15 mouse cellular contexts compared by ENCODE assay signal in the genomic region with DNA sequence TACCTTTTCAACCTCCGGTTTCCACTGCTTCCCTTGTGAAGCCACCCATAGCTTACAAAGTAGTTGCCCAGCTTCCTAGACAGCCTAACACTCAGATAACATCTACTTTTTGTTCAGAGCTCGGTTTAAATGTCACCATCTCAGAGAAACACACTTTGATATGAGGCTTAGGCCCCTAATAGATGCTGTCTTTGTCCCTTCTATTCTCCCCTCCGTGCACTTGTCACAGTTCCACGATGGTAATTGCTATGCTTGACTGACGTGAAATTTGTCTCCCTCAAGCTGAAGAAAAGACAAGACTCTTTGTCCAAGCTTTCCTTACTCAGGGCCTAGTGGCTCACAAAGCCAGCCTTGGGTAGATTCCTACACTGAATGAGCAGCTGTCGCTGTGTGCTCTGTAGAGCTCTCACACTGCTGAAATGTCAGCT. TPM values are rescaled to one million over a fixed set of nuclear protein-coding genes. Genes with fewer than 3 reads are reported as not detected.
A peak's percentile ranks its signal among the peaks of the same experiment; 100 is the strongest.
DNase-seq lines count a peak whose midpoint lies in the region; ATAC-seq and TF ChIP-seq lines count a peak whose summit lies in the region.
"Had no signal": no experiment of that assay in that cellular context is flagged by ENCODE, and none has a peak within 500 bp of the region (broad histone marks: within the 10 kb centered on the region; RNA-seq: fewer than 3 reads in every experiment).

No protein-coding gene starts in this region.

- ATAC-seq in hindbrain, postnatal 0 days, result peak; percentile 53; the same call in 1 of the 2 replicates
- ATAC-seq in kidney, embryonic 16.5 days (ENCODE audit: low FRiP score, low TSS enrichment), result no peak
- ATAC-seq: intestine, postnatal 0 days had no signal

- no peaks in the 10 kb centered on the region for H3K9me3 ChIP-seq in hindbrain, postnatal 0 days (ENCODE audit: low read length)
- no peaks in the 10 kb centered on the region for H3K9me3 ChIP-seq in kidney, embryonic 16.5 days (ENCODE audit: low read length)
- H3K9me3 ChIP-seq: lung, embryonic 15.5 days had no signal

- intact Hi-C loops in heart, postnatal 25 days (cut with DNase I), result no loop called here

- no peak overlapping the region for H3K4me2 ChIP-seq in hindbrain, postnatal 0 days (ENCODE audit: low read depth, low read length)
- no peak overlapping the region for H3K4me2 ChIP-seq in kidney, embryonic 16.5 days (replicated peaks; ENCODE audit: low read depth, low read length)
- H3K4me2 ChIP-seq: lung, embryonic 15.5 days had no signal

- no peak overlapping the region for H3K4me3 ChIP-seq in hindbrain, postnatal 0 days (ENCODE audit: low read length)
- H3K4me3 ChIP-seq in kidney, embryonic 16.5 days (ENCODE audit: low read length), result no peak overlapping the region
- H3K4me3 ChIP-seq: lung, embryonic 15.5 days had no signal

- no peak overlapping the region for H3K9ac ChIP-seq in hindbrain, postnatal 0 days (replicated peaks; ENCODE audit: low read length)
- no peak overlapping the region for H3K9ac ChIP-seq in kidney, embryonic 16.5 days (replicated peaks; ENCODE audit: low read length)
- H3K9ac ChIP-seq: lung, embryonic 15.5 days had no signal

- H3K36me3 ChIP-seq in hindbrain, postnatal 0 days (ENCODE audit: insufficient read depth, low read length), result no peaks in the 10 kb centered on the region
- no peaks in the 10 kb centered on the region for H3K36me3 ChIP-seq in kidney, embryonic 16.5 days (ENCODE audit: insufficient read depth, low read length)
- H3K36me3 ChIP-seq: lung, embryonic 15.5 days had no signal

- WGBS in hindbrain, postnatal 0 days, result 26% methylated on average over 6 of the region's 6 CpGs
- WGBS in kidney, embryonic 16.5 days, result 45% methylated on average over 6 of the region's 6 CpGs

- TF ChIP-seq CTCF in hindbrain, postnatal 0 days (IDR thresholded peaks at IDR 0.05; ENCODE audit: low read depth), result no peak

- peak; percentile 44 for DNase-seq in embryo, embryonic 10 days (ENCODE audit: low spot score)
- no peak for DNase-seq in embryo, embryonic 9.5 days (ENCODE audit: extremely low spot score)
- DNase-seq in right cerebral cortex, postnatal 10 days (ENCODE audit: low spot score in 2 of 2), result peak; percentile 27 to 28
- no peak for DNase-seq in right cerebral cortex, postnatal 14 days
- DNase-seq in hindbrain, postnatal 0 days (ENCODE audit: low spot score), result peak; percentile 39
- DNase-seq in adrenal gland, postnatal 14 days, result no peak
- DNase-seq in heart, postnatal 25 days (ENCODE audit: low spot score), result no peak
- DNase-seq: cerebellum, adult 9-11 months; kidney, postnatal 4 days; thymus, postnatal 4 days had no signal

- H3K4me1 ChIP-seq in hindbrain, postnatal 0 days (ENCODE audit: insufficient read depth, low read length), result no peaks in the 10 kb centered on the region
- H3K4me1 ChIP-seq in kidney, embryonic 16.5 days (ENCODE audit: insufficient read depth, low read length), result no peaks in the 10 kb centered on the region
- H3K4me1 ChIP-seq: lung, embryonic 15.5 days had no signal

- peak overlapping the region; percentile 8; the same call in 1 of the 2 replicates for H3K27ac ChIP-seq in hindbrain, postnatal 0 days
- H3K27ac ChIP-seq in kidney, embryonic 16.5 days (ENCODE audit: low read length), result no peak overlapping the region
- H3K27ac ChIP-seq: lung, embryonic 15.5 days had no signal

- H3K27me3 ChIP-seq in hindbrain, postnatal 0 days (ENCODE audit: insufficient read depth, low read length), result no peaks in the 10 kb centered on the region
- H3K27me3 ChIP-seq in kidney, embryonic 16.5 days (ENCODE audit: insufficient read depth, low read length), result no peaks in the 10 kb centered on the region
- H3K27me3 ChIP-seq: lung, embryonic 15.5 days had no signal

RNA-seq across cellular contexts. Expression of gene Trp63, which starts 54.1 kb away (rescaled TPM):
- 0.05 and 0.07 TPM in 2 replicates for total RNA-seq in hindbrain, postnatal 0 days (2014; rRNA removed)
- polyA plus RNA-seq in hindbrain, postnatal 0 days (2015; fragmentation: Nextera tagmentation; extraction: Ambion mirVana), result 0.05 and 0.11 TPM in 2 replicates
- total RNA-seq in adrenal gland, postnatal 14 days (2021), result 0.11 and 0.15 TPM in 2 replicates
- 1.2 and 1.5 TPM in 2 replicates for polyA plus RNA-seq in kidney, embryonic 16.5 days (2015; fragmentation: Nextera tagmentation; extraction: Ambion mirVana)
- under 1 TPM; 0.28 to 0.62 TPM for total RNA-seq in heart, postnatal 25 days (2021)
- total RNA-seq: granulocyte monocyte progenitor cell, adult 5-6 weeks; liver, adult 2 months had no signal
- polyA plus RNA-seq: liver, adult 2 months had no signal

Comparison
In these comparisons a context has a peak if more than half of its experiments do, and no peak if none do; other contexts are left out.
1. DNase-seq: peak in embryo, embryonic 10 days (single experiment), right cerebral cortex, postnatal 10 days (2 of 2) and hindbrain, postnatal 0 days (single experiment); none in embryo, embryonic 9.5 days (single experiment), right cerebral cortex, postnatal 14 days (single experiment), adrenal gland, postnatal 14 days (single experiment) and heart, postnatal 25 days (single experiment).